Mouse (Mus musculus): ENCODE results near the gene D11Wsu47e. TPM values are rescaled to one million over a fixed set of nuclear protein-coding genes. Genes with fewer than 3 reads are reported as not detected.

Gene D11Wsu47e
- polyA plus RNA-seq, 1 experiment = 3.1 TPM

- no peak for TF ChIP-seq POLR2A (IDR thresholded peaks at IDR 0.05; ENCODE audit: low read depth, low read length)
- TF ChIP-seq CTCF (IDR thresholded peaks at IDR 0.05; ENCODE audit: extremely low read depth, insufficient read length, insufficient replicate concordance, low read depth, low read length) = no peak
- 61% methylated on average over 14 of the region's 14 CpGs for WGBS
- Histone ChIP-seq H3K27me3 (ENCODE audit: control insufficient read depth, insufficient read depth, low read length) (no peaks in the 10 kb centered on the region), H3K4me1 (ENCODE audit: control insufficient read depth, insufficient read depth, insufficient read length, low read length) (peaks cover 6% of the 10 kb centered on the region), H3K36me3 (ENCODE audit: control insufficient read depth, insufficient read depth, low read length) (peaks cover 13% of the 10 kb centered on the region), H3K4me3 (ENCODE audit: low read depth, low read length) (no peak overlapping the region), H3K27ac (ENCODE audit: insufficient read depth, low read depth, low read length) (no peak overlapping the region)
Observed at GRCm38 (mm10) chr11:113722405-113723090, 38.3 kb downstream of the D11Wsu47e start.

GRCm38 (mm10) chr11:113725235-113726048, 41.2 kb downstream of the D11Wsu47e start:
- 0 out of 2 replicates have a peak overlapping the region, but pooled peaks have one; percentile 27 for H3K27ac ChIP-seq (ENCODE audit: insufficient read depth, low read depth, low read length)
- H3K4me1 ChIP-seq (ENCODE audit: control insufficient read depth, insufficient read depth, insufficient read length, low read length) = peaks cover 12% of the 10 kb centered on the region
- H3K4me3 ChIP-seq (ENCODE audit: low read depth, low read length) = no peak overlapping the region
- TF ChIP-seq POLR2A (IDR thresholded peaks at IDR 0.05; ENCODE audit: low read depth, low read length) = no peak
- peaks cover 32% of the 10 kb centered on the region for H3K36me3 ChIP-seq (ENCODE audit: control insufficient read depth, insufficient read depth, low read length)
- 67% methylated on average over 4 of the region's 4 CpGs for WGBS
- no peaks in the 10 kb centered on the region for H3K27me3 ChIP-seq (ENCODE audit: control insufficient read depth, insufficient read depth, low read length)

- peaks cover 32% of the 10 kb centered on the region for H3K36me3 ChIP-seq (ENCODE audit: control insufficient read depth, insufficient read depth, low read length)
- H3K4me3 ChIP-seq (ENCODE audit: low read depth, low read length) = no peak overlapping the region
- no peaks in the 10 kb centered on the region for H3K27me3 ChIP-seq (ENCODE audit: control insufficient read depth, insufficient read depth, low read length)
- WGBS = 81% methylated on average over 14 of the region's 14 CpGs
- peaks cover 25% of the 10 kb centered on the region for H3K4me1 ChIP-seq (ENCODE audit: control insufficient read depth, insufficient read depth, insufficient read length, low read length)
- no peak for TF ChIP-seq POLR2A (IDR thresholded peaks at IDR 0.05; ENCODE audit: low read depth, low read length)
- TF ChIP-seq CTCF (IDR thresholded peaks at IDR 0.05; ENCODE audit: extremely low read depth, insufficient read length, insufficient replicate concordance, low read depth, low read length) = no peak
- no peak overlapping the region for H3K27ac ChIP-seq (ENCODE audit: insufficient read depth, low read depth, low read length)
Observed at GRCm38 (mm10) chr11:113726994-113727888, 43.0 kb downstream of the D11Wsu47e start.

- Histone ChIP-seq H3K4me3 (ENCODE audit: low read depth, low read length) (no peak overlapping the region), H3K27me3 (ENCODE audit: control insufficient read depth, insufficient read depth, low read length) (no peaks in the 10 kb centered on the region), H3K4me1 (ENCODE audit: control insufficient read depth, insufficient read depth, insufficient read length, low read length) (peaks cover 28% of the 10 kb centered on the region), H3K27ac (ENCODE audit: insufficient read depth, low read depth, low read length) (no peak overlapping the region), H3K36me3 (ENCODE audit: control insufficient read depth, insufficient read depth, low read length) (peaks cover 32% of the 10 kb centered on the region)
- WGBS = 58% methylated on average over 6 of the region's 6 CpGs
- TF ChIP-seq POLR2A (IDR thresholded peaks at IDR 0.05; ENCODE audit: low read depth, low read length) (0 out of 2 replicates have a peak, but pooled peaks have one; percentile 44), CTCF (IDR thresholded peaks at IDR 0.05; ENCODE audit: extremely low read depth, insufficient read length, insufficient replicate concordance, low read depth, low read length) (no peak)
Observed at GRCm38 (mm10) chr11:113727992-113728391, 43.8 kb downstream of the D11Wsu47e start.

GRCm38 (mm10) chr11:113729239-113729638, 45.0 kb downstream of the D11Wsu47e start:
- peaks cover 32% of the 10 kb centered on the region for H3K36me3 ChIP-seq (ENCODE audit: control insufficient read depth, insufficient read depth, low read length)
- peaks cover 41% of the 10 kb centered on the region for H3K4me1 ChIP-seq (ENCODE audit: control insufficient read depth, insufficient read depth, insufficient read length, low read length)
- H3K27me3 ChIP-seq (ENCODE audit: control insufficient read depth, insufficient read depth, low read length) = no peaks in the 10 kb centered on the region
- TF ChIP-seq CTCF (IDR thresholded peaks at IDR 0.05; ENCODE audit: extremely low read depth, insufficient read length, insufficient replicate concordance, low read depth, low read length) = no peak
- no peak for TF ChIP-seq POLR2A (IDR thresholded peaks at IDR 0.05; ENCODE audit: low read depth, low read length)
- H3K27ac ChIP-seq (ENCODE audit: insufficient read depth, low read depth, low read length) = no peak overlapping the region
- 91% methylated on average over 21 of the region's 21 CpGs for WGBS
- no peak overlapping the region for H3K4me3 ChIP-seq (ENCODE audit: low read depth, low read length)

GRCm38 (mm10) chr11:113729917-113730316, 45.7 kb downstream of the D11Wsu47e start:
- no peak overlapping the region for H3K4me3 ChIP-seq (ENCODE audit: low read depth, low read length)
- H3K4me1 ChIP-seq (ENCODE audit: control insufficient read depth, insufficient read depth, insufficient read length, low read length) = peaks cover 46% of the 10 kb centered on the region
- no peak overlapping the region for H3K27ac ChIP-seq (ENCODE audit: insufficient read depth, low read depth, low read length)
- TF ChIP-seq CTCF (IDR thresholded peaks at IDR 0.05; ENCODE audit: extremely low read depth, insufficient read length, insufficient replicate concordance, low read depth, low read length) (no peak), POLR2A (IDR thresholded peaks at IDR 0.05; ENCODE audit: low read depth, low read length) (no peak)
- H3K36me3 ChIP-seq (ENCODE audit: control insufficient read depth, insufficient read depth, low read length) = peaks cover 32% of the 10 kb centered on the region
- no peaks in the 10 kb centered on the region for H3K27me3 ChIP-seq (ENCODE audit: control insufficient read depth, insufficient read depth, low read length)
- WGBS = 48% methylated on average over 8 of the region's 8 CpGs

Data from small intestine, adult 2 months (tissue).